Mouse (Mus musculus) liver, embryonic 14.5 days (tissue): ENCODE results near the gene Mtmr4.

Experiments
- CTCF ChIP-seq: IDR thresholded peaks from 2 replicates; pipeline ENCODE4 v1.5.1; 2016; ENCODE audit warnings: antibody characterized with exemption, low read depth, control low read depth
- EP300 ChIP-seq: IDR thresholded peaks from 2 replicates; pipeline ENCODE4 v1.6.1; 2016; ENCODE audit warnings: antibody characterized with exemption, low read depth

DNA sequence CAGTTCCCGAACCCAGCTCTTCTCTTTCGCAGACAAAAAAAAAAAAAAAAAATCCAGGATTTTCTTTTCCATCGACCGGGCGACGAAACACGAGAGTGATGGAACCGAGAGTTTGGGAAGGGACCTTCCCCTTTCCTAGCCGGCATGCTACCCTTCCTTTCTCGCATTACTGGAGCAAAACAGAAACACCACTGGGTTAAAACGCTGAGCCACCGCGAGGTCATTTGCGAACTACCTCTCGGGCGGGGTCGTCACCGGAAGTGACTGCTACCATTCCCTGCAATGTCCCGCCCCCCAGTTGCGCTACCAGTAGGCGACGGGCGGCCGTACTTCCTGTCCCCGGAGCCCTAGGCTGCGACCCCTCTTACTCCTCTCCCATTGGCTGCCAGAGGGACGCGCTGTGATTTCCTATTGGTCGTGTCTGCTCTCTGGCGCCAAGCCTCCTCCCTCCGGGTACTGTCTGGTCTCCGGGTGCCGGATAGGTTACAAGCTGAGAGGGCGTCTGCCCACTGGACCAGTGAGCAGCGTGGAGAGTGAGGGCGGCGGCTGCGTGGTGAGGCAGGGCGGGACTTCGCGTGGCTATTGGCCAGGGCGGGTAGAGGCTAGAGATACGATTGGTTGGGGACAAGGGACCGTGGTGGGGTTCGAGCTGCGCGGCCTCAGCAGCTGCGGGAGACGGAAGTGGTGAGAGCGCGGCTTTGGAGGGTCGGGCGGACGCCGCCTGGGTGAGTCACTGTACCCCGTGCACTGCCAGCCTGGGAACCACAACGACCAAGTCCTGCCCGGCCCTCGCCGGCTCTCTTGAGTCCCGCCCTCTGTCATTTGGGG is at the start of gene Mtmr4:
- TF ChIP-seq CTCF (no peak; the same call in none of the 2 replicates), EP300 (no peak)
